Mouse (Mus musculus) CH12.LX (cell line): ENCODE results near the gene Kcnj11.

ENCODE experiments used
- CTCF ChIP-seq, 2 experiments: IDR thresholded peaks in 1 of 2; conservative IDR thresholded peaks in 1 of 2; 2 replicates each; pipeline ENCODE4 v1.5.1; 2011 to 2012; ENCODE audit warnings: low read depth in 2 of 2, low read length in 2 of 2, improper control_type of control experiment in 1 of 2, inconsistent platforms in 1 of 2, mild to moderate bottlenecking in 1 of 2, moderate library complexity in 1 of 2
- EP300 ChIP-seq: IDR thresholded peaks from 2 replicates; pipeline ENCODE4 v1.6.1; 2011; ENCODE audit warnings: low read length, improper control_type of control experiment
- GABPA ChIP-seq: IDR thresholded peaks from 2 replicates; pipeline ENCODE4 v1.6.1; 2012; ENCODE audit warnings: low read depth, low read length, improper control_type of control experiment, inconsistent platforms; ENCODE audit not compliant: insufficient replicate concordance
- POLR2A ChIP-seq: IDR thresholded peaks from 2 replicates; pipeline ENCODE4 v1.6.1; 2011; ENCODE audit warnings: low read depth, mild to moderate bottlenecking, improper control_type of control experiment, low read length

DNA sequence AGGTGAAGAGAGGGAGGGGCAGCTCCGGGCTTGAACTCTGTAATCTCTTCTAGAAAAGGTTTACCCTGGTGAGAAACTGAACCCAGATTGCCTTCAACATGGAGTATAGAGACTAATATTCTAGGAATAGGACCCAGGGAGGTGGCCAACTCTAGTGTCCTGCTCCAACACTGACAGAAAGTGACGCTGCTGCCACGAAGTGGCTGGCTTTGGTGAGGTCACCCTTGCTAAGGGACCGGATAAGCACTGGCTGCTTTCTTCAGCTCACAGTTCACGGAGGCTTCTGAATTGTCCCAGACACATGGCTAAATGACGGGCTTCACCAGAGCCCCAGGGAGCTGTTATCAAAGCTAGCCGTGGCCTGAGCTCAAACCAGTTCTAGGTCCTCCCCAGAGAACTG lies 33.3 kb upstream of the Kcnj11 start:
- TF ChIP-seq POLR2A (no peak), GABPA (no peak), CTCF (conservative IDR thresholded peaks at IDR 0.05 in 1 of 2, IDR thresholded peaks at IDR 0.05 in 1 of 2; ENCODE audit: low read depth in 2 of 2, low read length in 2 of 2) (no peak), EP300 (no peak)
